Mouse (Mus musculus): ENCODE results near the gene Mxra8.

- TF ChIP-seq CTCF (IDR thresholded peaks at IDR 0.05; ENCODE audit: borderline replicate concordance, insufficient read depth, low read length), result no peak
- no peak for TF ChIP-seq POLR2A (IDR thresholded peaks at IDR 0.05; ENCODE audit: low read depth, low read length)
Observed at GRCm38 (mm10) chr4:155829866-155830265, 9.6 kb upstream of the Mxra8 start.
